ENCODE assay signal across 21 mouse cellular contexts in genomic region chr15:97674423-97674822, GRCm38 (mm10). TPM values are rescaled to one million over a fixed set of nuclear protein-coding genes. Genes with fewer than 3 reads are reported as not detected.
DNase-seq lines count a peak whose midpoint lies in the region; ATAC-seq lines count a peak whose summit lies in the region.
"Had no signal": no experiment of that assay in that cellular context is flagged by ENCODE, and none has a peak within 500 bp of the region (broad histone marks: within the 10 kb centered on the region; RNA-seq: fewer than 3 reads in every experiment).

No protein-coding gene starts in this region.

- H3K4me1 ChIP-seq in forebrain, embryonic 15.5 days, result peaks cover 29% of the 10 kb centered on the region
- H3K4me1 ChIP-seq in forebrain, embryonic 13.5 days, result peaks cover 27% of the 10 kb centered on the region
- H3K4me1 ChIP-seq in neural tube, embryonic 15.5 days, result peaks cover 13% of the 10 kb centered on the region
- H3K4me1 ChIP-seq in forebrain, embryonic 11.5 days (replicated peaks; ENCODE audit: control insufficient read depth, insufficient read depth, low read length), result no peaks in the 10 kb centered on the region

- H3K4me2 ChIP-seq in forebrain, embryonic 15.5 days (replicated peaks), result no peak overlapping the region
- no peak overlapping the region for H3K4me2 ChIP-seq in forebrain, embryonic 13.5 days
- H3K4me2 ChIP-seq in neural tube, embryonic 15.5 days, result no peak overlapping the region
- no peak overlapping the region for H3K4me2 ChIP-seq in forebrain, embryonic 11.5 days (ENCODE audit: low read depth, low read length, severe bottlenecking)

- peak; percentile 81 for DNase-seq in heart, adult 11 months
- DNase-seq in heart, postnatal 25 days (ENCODE audit: low spot score), result no peak
- peak; percentile 97 for DNase-seq in fat pad, adult 2 months (ENCODE audit: extremely low read depth, low read depth, low spot score)
- DNase-seq in gonadal fat pad, adult 2 months (ENCODE audit: low read depth), result peak; percentile 90
- DNase-seq in forebrain, embryonic 11.5 days (ENCODE audit: low spot score), result no peak
- DNase-seq: adrenal gland, adult 2 months; adrenal gland, adult 8-10 months; adrenal gland, postnatal 10 days; adrenal gland, postnatal 14 days; adrenal gland, postnatal 25 days; adrenal gland, postnatal 36 days; B cell, adult 2 months; cerebellum, adult 11 months had no signal

- H3K9ac ChIP-seq in forebrain, embryonic 15.5 days (replicated peaks), result no peak overlapping the region
- H3K9ac ChIP-seq in forebrain, embryonic 13.5 days, result no peak overlapping the region
- no peak overlapping the region for H3K9ac ChIP-seq in neural tube, embryonic 15.5 days (replicated peaks)
- no peak overlapping the region for H3K9ac ChIP-seq in forebrain, embryonic 11.5 days (ENCODE audit: low read length)

- H3K36me3 ChIP-seq in forebrain, embryonic 15.5 days, result peaks cover 42% of the 10 kb centered on the region
- peaks cover 54% of the 10 kb centered on the region for H3K36me3 ChIP-seq in forebrain, embryonic 13.5 days (ENCODE audit: poor library complexity, severe bottlenecking)
- H3K36me3 ChIP-seq in neural tube, embryonic 15.5 days, result peaks cover 48% of the 10 kb centered on the region
- H3K36me3 ChIP-seq in forebrain, embryonic 11.5 days (ENCODE audit: control insufficient read depth, insufficient read depth, low read length), result peaks cover 3% of the 10 kb centered on the region

- H3K27me3 ChIP-seq in forebrain, embryonic 15.5 days, result no peaks in the 10 kb centered on the region
- no peaks in the 10 kb centered on the region for H3K27me3 ChIP-seq in forebrain, embryonic 13.5 days
- H3K27me3 ChIP-seq in neural tube, embryonic 15.5 days (replicated peaks), result no peaks in the 10 kb centered on the region
- no peaks in the 10 kb centered on the region for H3K27me3 ChIP-seq in forebrain, embryonic 11.5 days (ENCODE audit: control insufficient read depth, insufficient read depth, low read length)
- H3K27me3 ChIP-seq: CH12.LX, Patski had no signal

- intact Hi-C loops in heart, postnatal 25 days (cut with DNase I), result no loop called here

- ATAC-seq in forebrain, embryonic 15.5 days (replicated peaks), result no peak
- ATAC-seq in forebrain, embryonic 13.5 days, result no peak
- ATAC-seq in neural tube, embryonic 15.5 days (ENCODE audit: low FRiP score), result no peak
- ATAC-seq in forebrain, embryonic 11.5 days (replicated peaks; ENCODE audit: low FRiP score), result no peak
- ATAC-seq: activated CD4-positive, CD25-positive, alpha-beta regulatory T cell, adult 4 months; CD4-positive, CD25-positive, alpha-beta regulatory T cell, adult 4 months; Patski had no signal

- 0 out of 2 replicates have a peak overlapping the region, but pooled peaks have one; percentile 96 for H3K27ac ChIP-seq in forebrain, embryonic 15.5 days (replicated peaks)
- no peak overlapping the region for H3K27ac ChIP-seq in forebrain, embryonic 13.5 days
- no peak overlapping the region for H3K27ac ChIP-seq in neural tube, embryonic 15.5 days (replicated peaks)
- H3K27ac ChIP-seq in forebrain, embryonic 11.5 days (ENCODE audit: low read depth, low read length), result no peak overlapping the region

- H3K4me3 ChIP-seq in forebrain, embryonic 15.5 days, result no peak overlapping the region
- H3K4me3 ChIP-seq in forebrain, embryonic 13.5 days, result no peak overlapping the region
- no peak overlapping the region for H3K4me3 ChIP-seq in neural tube, embryonic 15.5 days (replicated peaks)
- H3K4me3 ChIP-seq in forebrain, embryonic 11.5 days (ENCODE audit: low read depth, low read length), result no peak overlapping the region

- WGBS in forebrain, embryonic 15.5 days, result 90% methylated on average over 4 of the region's 4 CpGs
- WGBS in forebrain, embryonic 13.5 days, result 93% methylated on average over 4 of the region's 4 CpGs
- WGBS in neural tube, embryonic 15.5 days, result 98% methylated on average over 4 of the region's 4 CpGs
- WGBS in forebrain, embryonic 11.5 days, result 93% methylated on average over 4 of the region's 4 CpGs

- no peaks in the 10 kb centered on the region for H3K9me3 ChIP-seq in forebrain, embryonic 15.5 days
- H3K9me3 ChIP-seq in forebrain, embryonic 13.5 days (replicated peaks), result no peaks in the 10 kb centered on the region
- H3K9me3 ChIP-seq in neural tube, embryonic 15.5 days (replicated peaks), result no peaks in the 10 kb centered on the region
- no peaks in the 10 kb centered on the region for H3K9me3 ChIP-seq in forebrain, embryonic 11.5 days (ENCODE audit: control insufficient read depth, low read length)
- H3K9me3 ChIP-seq: G1E had no signal

RNA-seq across cellular contexts. Expression of gene Rpap3, which starts 31.2 kb away (rescaled TPM):
- polyA plus RNA-seq in forebrain, embryonic 15.5 days (2015; fragmentation: Nextera tagmentation; extraction: Ambion mirVana), result 30.6 and 32.7 TPM in 2 replicates
- 30.1 and 32.7 TPM in 2 replicates for polyA plus RNA-seq in forebrain, embryonic 13.5 days (2015; fragmentation: Nextera tagmentation; extraction: Ambion mirVana)
- total RNA-seq in heart, postnatal 25 days (2021), result 10 to 100 TPM; 12.8 to 14.3 TPM
- 7.0 and 7.1 TPM in 2 replicates for polyA plus RNA-seq in gonadal fat pad, adult 2 months (2012; rRNA removed)
- 30.5 and 31.3 TPM in 2 replicates for polyA plus RNA-seq in neural tube, embryonic 15.5 days (2015; fragmentation: Nextera tagmentation; extraction: Ambion mirVana)
- 47.8 and 48.5 TPM in 2 replicates for polyA plus RNA-seq in forebrain, embryonic 11.5 days (2014; fragmentation: Nextera tagmentation; extraction: Ambion mirVana)

RNA-seq across cellular contexts. Expression of gene Endou, which starts 56.7 kb away (rescaled TPM):
- polyA plus RNA-seq in forebrain, embryonic 15.5 days (2015; fragmentation: Nextera tagmentation; extraction: Ambion mirVana), result 0.22 TPM in 1 of 2 replicates, not detected in the other
- 0.25 and 0.26 TPM in 2 replicates for polyA plus RNA-seq in forebrain, embryonic 13.5 days (2015; fragmentation: Nextera tagmentation; extraction: Ambion mirVana)
- total RNA-seq in heart, postnatal 25 days (2021), result 1 to 10 TPM; 1.4 to 1.8 TPM
- polyA plus RNA-seq in gonadal fat pad, adult 2 months (2012; rRNA removed), result 2.9 and 3.2 TPM in 2 replicates
- 0.15 and 3.5 TPM in 2 replicates for polyA plus RNA-seq in neural tube, embryonic 15.5 days (2015; fragmentation: Nextera tagmentation; extraction: Ambion mirVana)
- 0.33 TPM in 1 of 2 replicates, not detected in the other for polyA plus RNA-seq in forebrain, embryonic 11.5 days (2014; fragmentation: Nextera tagmentation; extraction: Ambion mirVana)
- polyA plus RNA-seq: G1E had no signal

Comparison
In these comparisons a context has a peak if more than half of its experiments do, and no peak if none do; other contexts are left out.
1. DNase-seq: peak in heart, adult 11 months (single experiment), fat pad, adult 2 months (single experiment) and gonadal fat pad, adult 2 months (single experiment); none in heart, postnatal 25 days (single experiment) and forebrain, embryonic 11.5 days (single experiment).